9 mouse cellular contexts compared by ENCODE assay signal in the genomic region with DNA sequence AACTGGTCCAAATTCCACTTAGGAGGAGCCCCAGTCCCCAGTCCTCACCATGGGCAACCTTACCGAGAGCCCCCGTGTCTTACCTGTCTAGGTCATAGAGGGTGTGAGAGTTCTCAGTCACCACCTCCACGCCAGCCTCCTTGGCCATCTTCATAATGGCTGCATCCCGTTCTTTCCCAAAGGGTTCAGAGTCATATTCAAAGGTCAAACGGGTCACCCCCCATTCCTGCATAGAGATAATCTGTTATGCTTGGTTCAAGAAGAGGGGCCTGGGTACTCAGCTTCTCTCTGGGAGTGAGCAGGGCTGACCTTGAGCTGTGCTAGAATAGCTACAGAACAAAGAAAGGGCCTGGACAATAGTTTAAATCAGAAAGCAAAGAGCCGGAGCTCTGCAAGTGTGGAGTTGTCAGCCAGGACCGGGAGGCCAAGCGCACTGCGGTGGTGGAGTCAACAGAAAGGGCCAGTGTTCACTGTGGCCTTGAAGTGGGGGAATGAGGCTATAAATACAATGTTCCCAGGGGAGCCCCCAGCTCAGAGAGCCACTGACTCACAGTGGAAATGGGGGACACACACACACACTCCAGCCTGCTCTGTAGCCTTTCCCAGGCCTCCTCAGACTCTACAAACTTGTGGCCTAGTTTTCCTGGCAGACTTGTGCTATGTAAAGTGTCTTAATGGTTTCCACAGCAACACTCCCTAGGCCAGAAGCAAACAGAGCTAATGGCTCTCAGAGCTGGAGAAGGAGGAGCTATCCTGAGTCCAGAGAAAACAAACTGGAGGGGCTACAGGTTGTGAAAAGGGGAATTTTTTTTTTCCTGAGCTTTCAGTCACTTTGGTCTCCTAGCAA. TPM values are rescaled to one million over a fixed set of nuclear protein-coding genes. Genes with fewer than 3 reads are reported as not detected.
DNase-seq lines count a peak whose midpoint lies in the region; ATAC-seq and TF ChIP-seq lines count a peak whose summit lies in the region.
"Had no signal": no experiment of that assay in that cellular context is flagged by ENCODE, and none has a peak within 500 bp of the region (broad histone marks: within the 10 kb centered on the region; RNA-seq: fewer than 3 reads in every experiment).

No protein-coding gene starts in this region.

- WGBS in hindbrain, embryonic 12.5 days = 42% methylated on average over 9 of the region's 9 CpGs
- WGBS in liver, postnatal 0 days (ENCODE audit: insufficient replicate concordance) = 72% methylated on average over 9 of the region's 9 CpGs

- TF ChIP-seq CTCF in liver, postnatal 0 days (IDR thresholded peaks at IDR 0.05; ENCODE audit: low read depth) = no peak

- peaks cover 56% of the 10 kb centered on the region for H3K4me1 ChIP-seq in hindbrain, embryonic 12.5 days
- H3K4me1 ChIP-seq in liver, postnatal 0 days (ENCODE audit: insufficient read depth) = peaks cover 41% of the 10 kb centered on the region

- no peak overlapping the region for H3K4me2 ChIP-seq in hindbrain, embryonic 12.5 days (replicated peaks)
- no peak overlapping the region for H3K4me2 ChIP-seq in liver, postnatal 0 days (ENCODE audit: low read depth, low read length)

- no peaks in the 10 kb centered on the region for H3K9me3 ChIP-seq in hindbrain, embryonic 12.5 days (replicated peaks)
- no peaks in the 10 kb centered on the region for H3K9me3 ChIP-seq in liver, postnatal 0 days (ENCODE audit: low read length)
- H3K9me3 ChIP-seq: megakaryocyte, embryonic 14.5 days had no signal

- H3K27me3 ChIP-seq in hindbrain, embryonic 12.5 days = no peaks in the 10 kb centered on the region
- H3K27me3 ChIP-seq in liver, postnatal 0 days (ENCODE audit: insufficient read depth, low read length) = no peaks in the 10 kb centered on the region
- H3K27me3 ChIP-seq: megakaryocyte, embryonic 14.5 days had no signal

- peak; percentile 30 to 38 for DNase-seq in cerebellum, postnatal 25 days
- DNase-seq in cerebellum, adult 8-10 months = no peak
- DNase-seq in adrenal gland, postnatal 14 days = peak; percentile 72
- DNase-seq in gastrocnemius, adult 18-20 months (ENCODE audit: low spot score) = peak; percentile 73
- no peak for DNase-seq in liver, postnatal 0 days
- peak; percentile 90 for DNase-seq in retina, postnatal 1 day

- no peak overlapping the region for H3K9ac ChIP-seq in hindbrain, embryonic 12.5 days
- H3K9ac ChIP-seq in liver, postnatal 0 days (replicated peaks) = no peak overlapping the region; the same call in 1 of the 2 replicates

- peak overlapping the region; percentile 82 for H3K27ac ChIP-seq in hindbrain, embryonic 12.5 days
- H3K27ac ChIP-seq in liver, postnatal 0 days (ENCODE audit: low read depth) = peak overlapping the region; percentile 19; the same call in 1 of the 2 replicates

- no peak overlapping the region for H3K4me3 ChIP-seq in hindbrain, embryonic 12.5 days
- H3K4me3 ChIP-seq in liver, postnatal 0 days (ENCODE audit: low read depth, low read length) = no peak overlapping the region
- H3K4me3 ChIP-seq: megakaryocyte, embryonic 14.5 days had no signal

- no peak for TF ChIP-seq EP300 in liver, postnatal 0 days (IDR thresholded peaks at IDR 0.05; ENCODE audit: low read depth)

- H3K36me3 ChIP-seq in hindbrain, embryonic 12.5 days = peaks cover 55% of the 10 kb centered on the region
- H3K36me3 ChIP-seq in liver, postnatal 0 days (replicated peaks; ENCODE audit: insufficient read depth, low read length) = peaks cover 58% of the 10 kb centered on the region

- ATAC-seq in hindbrain, embryonic 12.5 days (ENCODE audit: low FRiP score) = peak; percentile 79
- ATAC-seq in liver, postnatal 0 days = no peak
- no peak for ATAC-seq in monocyte, adult 5-6 weeks (replicated peaks; ENCODE audit: insufficient number of reproducible peaks, low FRiP score, low TSS enrichment, poor library complexity, severe bottlenecking)

RNA-seq across cellular contexts. Expression of gene Cry2, which starts 9.2 kb away (rescaled TPM):
- total RNA-seq in adrenal gland, postnatal 14 days (2021) = 31.8 and 37.3 TPM in 2 replicates
- 10 to 100 TPM; 18.5 to 21.2 TPM for total RNA-seq in gastrocnemius, adult 18-20 months (2021)
- 38.1 and 39.9 TPM in 2 replicates for polyA plus RNA-seq in hindbrain, embryonic 12.5 days (2016; fragmentation: Nextera tagmentation; extraction: Ambion mirVana)
- 9.6 and 11.9 TPM in 2 replicates for polyA plus RNA-seq in liver, postnatal 0 days (2015; fragmentation: Nextera tagmentation; extraction: Ambion mirVana)
- total RNA-seq in monocyte, adult 5-6 weeks (2017) = 4.2 to 10.6 TPM (median 7.3 TPM) in 3 replicates

RNA-seq across cellular contexts. Expression of gene Mapk8ip1, which starts 23.6 kb away (rescaled TPM):
- total RNA-seq in adrenal gland, postnatal 14 days (2021) = 21.2 and 22.8 TPM in 2 replicates
- 1 to 10 TPM; 2.8 to 2.9 TPM for total RNA-seq in gastrocnemius, adult 18-20 months (2021)
- 112 and 115 TPM in 2 replicates for polyA plus RNA-seq in hindbrain, embryonic 12.5 days (2016; fragmentation: Nextera tagmentation; extraction: Ambion mirVana)
- polyA plus RNA-seq in liver, postnatal 0 days (2015; fragmentation: Nextera tagmentation; extraction: Ambion mirVana) = 2.6 and 2.8 TPM in 2 replicates
- not detected in 3 replicates for total RNA-seq in monocyte, adult 5-6 weeks (2017)

RNA-seq across cellular contexts. Expression of gene Slc35c1, which starts 35.7 kb away (rescaled TPM):
- 15.6 and 19.5 TPM in 2 replicates for total RNA-seq in adrenal gland, postnatal 14 days (2021)
- total RNA-seq in gastrocnemius, adult 18-20 months (2021) = 1 to 10 TPM; 4.3 to 6.0 TPM
- polyA plus RNA-seq in hindbrain, embryonic 12.5 days (2016; fragmentation: Nextera tagmentation; extraction: Ambion mirVana) = 11.9 and 12.5 TPM in 2 replicates
- polyA plus RNA-seq in liver, postnatal 0 days (2015; fragmentation: Nextera tagmentation; extraction: Ambion mirVana) = 9.0 and 9.3 TPM in 2 replicates
- 9.0 to 24.2 TPM (median 15.1 TPM) in 3 replicates for total RNA-seq in monocyte, adult 5-6 weeks (2017)

RNA-seq across cellular contexts. Expression of gene 1700029I15Rik, which starts 42.3 kb away (rescaled TPM):
- 9.6 and 9.7 TPM in 2 replicates for total RNA-seq in adrenal gland, postnatal 14 days (2021)
- total RNA-seq in gastrocnemius, adult 18-20 months (2021) = under 1 TPM; 0.66 to 0.73 TPM
- 7.6 and 8.1 TPM in 2 replicates for polyA plus RNA-seq in hindbrain, embryonic 12.5 days (2016; fragmentation: Nextera tagmentation; extraction: Ambion mirVana)
- polyA plus RNA-seq in liver, postnatal 0 days (2015; fragmentation: Nextera tagmentation; extraction: Ambion mirVana) = 1.9 and 2.1 TPM in 2 replicates
- total RNA-seq in monocyte, adult 5-6 weeks (2017) = 1.6 to 6.7 TPM (median 4.8 TPM) in 3 replicates

RNA-seq across cellular contexts. Expression of gene Large2, which starts 50.0 kb away (rescaled TPM):
- total RNA-seq in adrenal gland, postnatal 14 days (2021) = 1.6 and 2.7 TPM in 2 replicates
- under 1 TPM in 1 of 2 experiments, not detected in 1; 0.57 TPM for total RNA-seq in gastrocnemius, adult 18-20 months (2021)
- polyA plus RNA-seq in hindbrain, embryonic 12.5 days (2016; fragmentation: Nextera tagmentation; extraction: Ambion mirVana) = 5.4 and 7.0 TPM in 2 replicates
- 2.7 and 3.5 TPM in 2 replicates for polyA plus RNA-seq in liver, postnatal 0 days (2015; fragmentation: Nextera tagmentation; extraction: Ambion mirVana)
- not detected in 3 replicates for total RNA-seq in monocyte, adult 5-6 weeks (2017)

Comparison
In these comparisons a context has a peak if more than half of its experiments do, and no peak if none do; other contexts are left out.
1. DNase-seq: peak in cerebellum, postnatal 25 days (2 of 2), adrenal gland, postnatal 14 days (single experiment), gastrocnemius, adult 18-20 months (single experiment) and retina, postnatal 1 day (single experiment); none in cerebellum, adult 8-10 months (single experiment) and liver, postnatal 0 days (single experiment).